Mouse (Mus musculus) CH12.LX (cell line): ENCODE measurements around the gene Cyb561.

Experiments
- BHLHE40 ChIP-seq: IDR thresholded peaks from 2 replicates; pipeline ENCODE4 v1.6.1; 2011; ENCODE audit warnings: mild to moderate bottlenecking, low read depth, low read length, improper control_type of control experiment
- CHD1 ChIP-seq: IDR thresholded peaks from 2 replicates; pipeline ENCODE4 v1.6.1; 2012; ENCODE audit warnings: low read depth, low read length, improper control_type of control experiment, inconsistent platforms
- CTCF ChIP-seq, 2 experiments: IDR thresholded peaks in 1 of 2; conservative IDR thresholded peaks in 1 of 2; 2 replicates each; pipeline ENCODE4 v1.5.1; 2011 to 2012; ENCODE audit warnings: low read depth in 2 of 2, low read length in 2 of 2, improper control_type of control experiment in 1 of 2, inconsistent platforms in 1 of 2, mild to moderate bottlenecking in 1 of 2, moderate library complexity in 1 of 2
- EP300 ChIP-seq: IDR thresholded peaks from 2 replicates; pipeline ENCODE4 v1.6.1; 2011; ENCODE audit warnings: low read length, improper control_type of control experiment
- JUND ChIP-seq: conservative IDR thresholded peaks from 2 replicates; pipeline ENCODE4 v1.6.1; 2011; ENCODE audit warnings: low read depth, low read length, improper control_type of control experiment
- PAX5 ChIP-seq: IDR thresholded peaks from 2 replicates; pipeline ENCODE4 v1.6.1; 2012; ENCODE audit warnings: low read length, inconsistent platforms, mixed read lengths
- ZC3H11A ChIP-seq: IDR thresholded peaks from 2 replicates; pipeline ENCODE4 v1.6.1; 2012; ENCODE audit warnings: low read depth, mild to moderate bottlenecking, inconsistent platforms, low read length, improper control_type of control experiment

- TF ChIP-seq ZC3H11A = no peak
- no peak for TF ChIP-seq JUND
- TF ChIP-seq CTCF (conservative IDR thresholded peaks at IDR 0.05 in 1 of 2, IDR thresholded peaks at IDR 0.05 in 1 of 2; ENCODE audit: low read depth in 2 of 2, low read length in 2 of 2) = no peak
- no peak for TF ChIP-seq BHLHE40
- no peak for TF ChIP-seq EP300
- TF ChIP-seq PAX5 = no peak
- TF ChIP-seq CHD1 = no peak
Observed at GRCm38 (mm10) chr11:105951601-105952044, 1.5 kb downstream of the Cyb561 start.
